ENCODE assay signal across 24 mouse cellular contexts in genomic region chr7:116220103-116220707, GRCm38 (mm10).
DNase-seq lines count a peak whose midpoint lies in the region; ATAC-seq and TF ChIP-seq lines count a peak whose summit lies in the region.
"Had no signal": no experiment of that assay in that cellular context is flagged by ENCODE, and none has a peak within 500 bp of the region (broad histone marks: within the 10 kb centered on the region; RNA-seq: fewer than 3 reads in every experiment).

No protein-coding gene starts in this region.

- TF ChIP-seq EP300 in ES-Bruce4 (IDR thresholded peaks at IDR 0.05; ENCODE audit: insufficient read depth, low read depth, low read length): 0 out of 2 replicates have a peak, but pooled peaks have one; percentile 49

- no peak overlapping the region for H3K4me3 ChIP-seq in intestine, embryonic 16.5 days (ENCODE audit: low read length)
- no peak overlapping the region for H3K4me3 ChIP-seq in intestine, embryonic 15.5 days (replicated peaks)
- no peak overlapping the region for H3K4me3 ChIP-seq in ES-Bruce4 (ENCODE audit: low read depth, low read length)
- H3K4me3 ChIP-seq in forebrain, embryonic 13.5 days: no peak overlapping the region
- H3K4me3 ChIP-seq: heart, adult 2 months; heart, embryonic 10.5 days; heart, embryonic 13.5 days had no signal

- no peaks in the 10 kb centered on the region for H3K27me3 ChIP-seq in intestine, embryonic 16.5 days (replicated peaks; ENCODE audit: control insufficient read depth, insufficient read depth, low read length)
- no peaks in the 10 kb centered on the region for H3K27me3 ChIP-seq in intestine, embryonic 15.5 days (replicated peaks)
- H3K27me3 ChIP-seq in ES-Bruce4 (ENCODE audit: control insufficient read depth, insufficient read depth, low read length, poor library complexity, severe bottlenecking): no peaks in the 10 kb centered on the region
- H3K27me3 ChIP-seq in forebrain, embryonic 13.5 days: no peaks in the 10 kb centered on the region
- H3K27me3 ChIP-seq: CH12.LX; heart, embryonic 13.5 days had no signal

- peaks cover 39% of the 10 kb centered on the region for H3K4me1 ChIP-seq in intestine, embryonic 16.5 days (ENCODE audit: control insufficient read depth, insufficient read depth, low read length)
- peaks cover 29% of the 10 kb centered on the region for H3K4me1 ChIP-seq in intestine, embryonic 15.5 days (replicated peaks)
- H3K4me1 ChIP-seq in ES-Bruce4 (ENCODE audit: control insufficient read depth, insufficient read depth, low read length): peaks cover 8% of the 10 kb centered on the region
- peaks cover 33% of the 10 kb centered on the region for H3K4me1 ChIP-seq in forebrain, embryonic 13.5 days

- ATAC-seq in intestine, embryonic 16.5 days: no peak
- no peak for ATAC-seq in intestine, embryonic 15.5 days
- ATAC-seq in forebrain, embryonic 13.5 days: no peak
- ATAC-seq: forebrain, embryonic 16.5 days; intestine, postnatal 0 days had no signal

- no peak for TF ChIP-seq CTCF in ES-Bruce4 (IDR thresholded peaks at IDR 0.05; ENCODE audit: low read depth, low read length)

- no peaks in the 10 kb centered on the region for H3K36me3 ChIP-seq in intestine, embryonic 16.5 days (ENCODE audit: control insufficient read depth, insufficient read depth, low read length)
- H3K36me3 ChIP-seq in intestine, embryonic 15.5 days: no peaks in the 10 kb centered on the region
- no peaks in the 10 kb centered on the region for H3K36me3 ChIP-seq in ES-Bruce4 (ENCODE audit: control insufficient read depth, insufficient read depth, low read length, poor library complexity, severe bottlenecking)
- no peaks in the 10 kb centered on the region; the same call in 1 of the 2 replicates for H3K36me3 ChIP-seq in forebrain, embryonic 13.5 days (ENCODE audit: poor library complexity, severe bottlenecking)

- no peak for TF ChIP-seq POLR2A in ES-Bruce4 (IDR thresholded peaks at IDR 0.05; ENCODE audit: insufficient read depth, low read length)

- peak; percentile 79 for DNase-seq in R1 (ENCODE audit: low read depth, low spot score)
- no peak for DNase-seq in right cerebral cortex, postnatal 4 days
- DNase-seq: adrenal gland, adult 2 months; adrenal gland, postnatal 14 days; B cell, adult 2 months; cerebellum, adult 11 months; cerebellum, adult 2 months; cerebellum, adult 9-11 months; cerebellum, postnatal 25 days; gastrocnemius, postnatal 10 days; gastrocnemius, postnatal 36 days; heart, adult 2 months; heart, postnatal 14 days; heart, postnatal 4 days had no signal

- H3K27ac ChIP-seq in intestine, embryonic 16.5 days (ENCODE audit: low read length): 0 out of 2 replicates have a peak overlapping the region, but pooled peaks have one; percentile 44
- H3K27ac ChIP-seq in intestine, embryonic 15.5 days: no peak overlapping the region
- H3K27ac ChIP-seq in ES-Bruce4 (ENCODE audit: insufficient read depth, low read length): no peak overlapping the region
- no peak overlapping the region for H3K27ac ChIP-seq in forebrain, embryonic 13.5 days
- H3K27ac ChIP-seq: heart, adult 2 months; hindbrain, embryonic 14.5 days had no signal

- no peaks in the 10 kb centered on the region for H3K9me3 ChIP-seq in intestine, embryonic 16.5 days (ENCODE audit: control insufficient read depth, low read length)
- H3K9me3 ChIP-seq in intestine, embryonic 15.5 days: no peaks in the 10 kb centered on the region
- H3K9me3 ChIP-seq in ES-Bruce4 (replicated peaks; ENCODE audit: control insufficient read depth, insufficient read depth, low read length, poor library complexity, severe bottlenecking): no peaks in the 10 kb centered on the region
- 0 out of 2 replicates have a peak, but pooled peaks cover 4% of the 10 kb centered on the region for H3K9me3 ChIP-seq in forebrain, embryonic 13.5 days (replicated peaks)

- H3K4me2 ChIP-seq in intestine, embryonic 16.5 days (ENCODE audit: low read depth, low read length): no peak overlapping the region
- H3K4me2 ChIP-seq in intestine, embryonic 15.5 days (replicated peaks): no peak overlapping the region
- H3K4me2 ChIP-seq in forebrain, embryonic 13.5 days: no peak overlapping the region
- H3K4me2 ChIP-seq: heart, embryonic 13.5 days; hindbrain, embryonic 14.5 days had no signal

- WGBS in intestine, embryonic 16.5 days: 69% methylated on average over 12 of the region's 12 CpGs
- WGBS in intestine, embryonic 15.5 days: 67% methylated on average over 12 of the region's 12 CpGs
- 86% methylated on average over 12 of the region's 12 CpGs for WGBS in forebrain, embryonic 13.5 days

- H3K9ac ChIP-seq in intestine, embryonic 16.5 days (ENCODE audit: low read depth, low read length): no peak overlapping the region
- H3K9ac ChIP-seq in intestine, embryonic 15.5 days: no peak overlapping the region
- no peak overlapping the region for H3K9ac ChIP-seq in ES-Bruce4 (ENCODE audit: low read depth, poor library complexity, severe bottlenecking)
- no peak overlapping the region for H3K9ac ChIP-seq in forebrain, embryonic 13.5 days
- H3K9ac ChIP-seq: hindbrain, embryonic 14.5 days had no signal
